Comparison of ENCODE assay signal across 18 mouse cellular contexts in genomic region chr4:153872346-153872745, GRCm38 (mm10).
DNase-seq lines count a peak whose midpoint lies in the region; TF ChIP-seq lines count a peak whose summit lies in the region.
"Had no signal": no experiment of that assay in that cellular context is flagged by ENCODE, and none has a peak within 500 bp of the region (broad histone marks: within the 10 kb centered on the region; RNA-seq: fewer than 3 reads in every experiment).

No protein-coding gene starts in this region.

- DNase-seq in heart, adult 11 months = peak; percentile 59
- no peak for DNase-seq in heart, adult 2 months
- DNase-seq in adrenal gland, adult 8-10 months = peak; percentile 18
- peak; percentile 33 for DNase-seq in adrenal gland, postnatal 14 days
- DNase-seq in adrenal gland, postnatal 36 days = peak; percentile 21 to 52
- DNase-seq in kidney, postnatal 4 days = no peak
- no peak for DNase-seq in embryo, embryonic 9.5 days (ENCODE audit: extremely low spot score)
- DNase-seq in gastrocnemius, postnatal 25 days = no peak
- DNase-seq: cerebellum, adult 11 months; cerebellum, adult 18-20 months; cerebellum, adult 8-10 months; cerebellum, adult 9-11 months; cerebellum, postnatal 14 days; cerebellum, postnatal 36 days; embryo, embryonic 11 days had no signal

- H3K27ac ChIP-seq in heart, adult 2 months = no peak overlapping the region
- H3K27ac ChIP-seq: embryonic facial prominence, embryonic 10.5 days; embryonic facial prominence, embryonic 12.5 days; forebrain, embryonic 12.5 days had no signal

- no peak for TF ChIP-seq EP300 in heart, adult 2 months (IDR thresholded peaks at IDR 0.05; ENCODE audit: insufficient read depth, low read depth, low read length)

- WGBS in heart, adult 2 months = 67% methylated on average over 3 of the region's 3 CpGs

- no peak for TF ChIP-seq POLR2A in heart, adult 2 months (IDR thresholded peaks at IDR 0.05; ENCODE audit: insufficient read depth, low read depth, low read length)

- H3K4me1 ChIP-seq in heart, adult 2 months (ENCODE audit: control insufficient read depth, insufficient read depth, low read length) = no peaks in the 10 kb centered on the region
- H3K4me1 ChIP-seq: embryonic facial prominence, embryonic 10.5 days; embryonic facial prominence, embryonic 12.5 days; forebrain, embryonic 12.5 days had no signal

- H3K36me3 ChIP-seq in heart, adult 2 months (ENCODE audit: control insufficient read depth, insufficient read depth, low read length) = no peaks in the 10 kb centered on the region
- H3K36me3 ChIP-seq: embryonic facial prominence, embryonic 10.5 days; embryonic facial prominence, embryonic 12.5 days; forebrain, embryonic 12.5 days had no signal

- H3K9ac ChIP-seq in heart, adult 2 months (ENCODE audit: low read depth, low read length) = no peak overlapping the region
- H3K9ac ChIP-seq: embryonic facial prominence, embryonic 12.5 days; forebrain, embryonic 12.5 days had no signal

- no peaks in the 10 kb centered on the region for H3K27me3 ChIP-seq in heart, adult 2 months (ENCODE audit: control insufficient read depth, insufficient read depth, low read length)
- H3K27me3 ChIP-seq: embryonic facial prominence, embryonic 12.5 days had no signal

- no peak overlapping the region for H3K4me3 ChIP-seq in heart, adult 2 months
- H3K4me3 ChIP-seq: embryonic facial prominence, embryonic 10.5 days; embryonic facial prominence, embryonic 12.5 days; forebrain, embryonic 12.5 days had no signal

- intact Hi-C loops in heart, adult 2 months (cut with DNase I) = no loop called here

- TF ChIP-seq CTCF in heart, adult 2 months (IDR thresholded peaks at IDR 0.05) = no peak

- H3K79me2 ChIP-seq in heart, adult 2 months (replicated peaks; ENCODE audit: control insufficient read depth, insufficient read depth, low read length) = no peaks in the 10 kb centered on the region

Comparison
In these comparisons a context has a peak if more than half of its experiments do, and no peak if none do; other contexts are left out.
1. DNase-seq: peak in heart, adult 11 months (single experiment), adrenal gland, adult 8-10 months (single experiment), adrenal gland, postnatal 14 days (single experiment) and adrenal gland, postnatal 36 days (2 of 2); none in heart, adult 2 months (0 of 2), kidney, postnatal 4 days (0 of 2), embryo, embryonic 9.5 days (single experiment) and gastrocnemius, postnatal 25 days (single experiment).